Mouse (Mus musculus) fat pad, adult 2 months (tissue): Measurements from ENCODE around the gene Dennd1a.

Source experiments
- DNase-seq: peaks from one replicate; pipeline ENCODE4 v3.0.0-alpha.2; 2011; ENCODE audit warnings: low read depth, low spot score; ENCODE audit errors: extremely low read depth

The Dennd1a gene

DNA sequence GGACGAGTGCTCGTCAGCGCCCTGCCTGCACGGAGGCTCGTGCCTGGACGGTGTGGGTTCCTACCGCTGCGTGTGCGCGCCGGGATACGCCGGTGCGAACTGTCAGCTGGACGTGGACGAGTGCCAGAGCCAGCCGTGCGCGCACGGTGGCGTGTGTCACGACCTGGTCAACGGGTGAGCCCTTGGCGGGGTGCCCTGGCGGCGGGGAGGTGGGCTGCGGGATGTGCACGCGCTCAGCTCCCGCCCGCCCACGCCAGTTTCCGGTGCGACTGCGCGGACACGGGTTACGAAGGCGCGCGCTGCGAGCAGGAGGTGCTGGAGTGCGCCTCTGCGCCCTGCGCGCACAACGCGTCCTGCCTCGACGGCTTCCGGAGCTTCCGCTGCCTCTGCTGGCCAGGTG, 500.7 kb downstream of the Dennd1a start:
- no peak for DNase-seq

DNA sequence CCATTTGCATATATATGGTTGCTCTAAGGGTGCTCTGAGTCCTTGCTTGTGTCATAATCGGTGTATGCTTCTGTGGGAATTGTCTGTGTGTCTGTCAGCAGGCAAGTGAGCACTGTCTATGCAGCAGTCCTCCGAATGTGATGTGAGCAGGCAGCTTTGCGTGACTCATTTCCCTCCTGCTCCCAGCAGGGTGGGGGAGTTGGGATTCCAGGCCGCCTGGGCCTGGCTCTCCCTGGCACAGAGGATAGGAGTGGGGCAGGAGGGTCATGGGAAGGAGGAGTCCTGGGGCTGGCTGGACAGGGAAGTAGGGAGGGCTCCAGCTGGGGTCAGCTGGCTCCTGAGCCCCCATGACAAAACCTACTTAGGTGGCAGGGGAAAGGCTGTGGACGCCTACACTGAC, 502.7 kb downstream of the Dennd1a start:
- DNase-seq, result no peak

DNA sequence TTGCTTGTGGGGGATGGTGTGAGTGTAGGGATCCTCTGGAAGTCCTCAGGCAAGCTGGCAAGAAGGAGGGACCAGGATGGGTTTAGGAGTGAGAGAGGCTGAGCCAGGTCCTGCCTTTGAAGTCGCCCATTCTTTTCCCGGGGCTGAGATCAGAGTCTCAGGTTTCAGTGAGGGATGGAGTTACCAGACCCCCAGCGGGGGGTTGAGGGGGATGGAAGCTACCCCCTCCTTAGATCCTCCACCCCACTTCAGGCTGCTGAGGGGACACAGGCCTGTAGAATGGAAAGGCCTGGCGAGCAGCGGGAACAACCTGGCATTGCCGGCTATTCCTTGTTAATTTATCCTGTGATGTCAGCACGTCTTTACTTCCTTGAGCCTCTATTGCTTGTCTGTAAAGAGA, 505.2 kb downstream of the Dennd1a start:
- no peak for DNase-seq

DNA sequence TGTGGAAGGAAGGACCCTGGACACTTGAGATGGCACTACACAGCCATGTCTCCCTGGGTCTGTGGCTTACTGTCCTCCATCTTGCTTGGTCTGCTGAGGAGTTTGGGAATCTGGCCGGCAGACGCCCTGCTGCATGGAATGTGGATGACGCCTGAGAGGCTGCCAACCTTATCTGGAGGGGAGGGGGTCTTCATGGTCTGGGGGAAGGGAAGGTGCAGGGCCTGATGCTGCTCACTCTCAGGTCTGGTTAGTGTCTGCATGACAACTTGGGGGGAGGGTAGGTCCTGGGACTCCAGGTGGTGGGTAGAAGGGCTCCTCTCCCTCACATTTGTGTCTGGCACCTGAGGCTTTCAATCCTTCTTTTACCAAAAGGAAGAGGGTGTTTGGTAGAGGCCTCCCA, 505.8 kb downstream of the Dennd1a start:
- DNase-seq, result no peak

DNA sequence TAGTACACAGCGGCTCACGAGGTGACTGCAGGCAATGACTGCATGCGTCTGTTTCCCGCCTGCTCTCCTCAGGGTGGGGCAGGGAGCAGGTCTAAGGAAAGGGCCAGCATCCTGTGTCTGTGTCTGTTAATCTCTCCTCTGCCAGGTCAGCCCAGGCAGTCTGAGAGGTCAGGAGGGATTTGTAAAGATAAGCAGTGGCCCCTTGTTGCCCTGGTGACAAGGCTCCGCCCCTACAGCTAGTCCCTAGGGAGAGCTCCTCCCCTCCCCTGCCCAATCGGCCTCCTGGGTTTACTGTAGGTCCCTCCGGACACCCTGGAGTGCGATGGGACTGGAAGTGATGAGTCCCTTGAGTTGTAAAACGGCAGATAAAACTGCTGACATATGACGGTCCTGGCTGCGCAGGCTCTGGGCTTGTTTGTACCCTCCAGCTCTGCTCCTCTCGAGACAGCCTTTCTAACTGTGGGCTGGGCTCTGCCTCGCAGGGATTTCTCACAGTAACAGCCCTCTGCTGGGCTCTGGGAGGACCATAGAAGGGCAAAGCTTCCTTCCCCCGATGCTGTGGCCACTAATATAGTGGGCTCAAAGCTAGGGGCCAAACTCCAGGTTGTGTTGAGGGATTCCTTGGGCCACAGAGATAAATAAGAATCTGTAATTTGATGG, 506.8 kb downstream of the Dennd1a start:
- no peak for DNase-seq

DNA sequence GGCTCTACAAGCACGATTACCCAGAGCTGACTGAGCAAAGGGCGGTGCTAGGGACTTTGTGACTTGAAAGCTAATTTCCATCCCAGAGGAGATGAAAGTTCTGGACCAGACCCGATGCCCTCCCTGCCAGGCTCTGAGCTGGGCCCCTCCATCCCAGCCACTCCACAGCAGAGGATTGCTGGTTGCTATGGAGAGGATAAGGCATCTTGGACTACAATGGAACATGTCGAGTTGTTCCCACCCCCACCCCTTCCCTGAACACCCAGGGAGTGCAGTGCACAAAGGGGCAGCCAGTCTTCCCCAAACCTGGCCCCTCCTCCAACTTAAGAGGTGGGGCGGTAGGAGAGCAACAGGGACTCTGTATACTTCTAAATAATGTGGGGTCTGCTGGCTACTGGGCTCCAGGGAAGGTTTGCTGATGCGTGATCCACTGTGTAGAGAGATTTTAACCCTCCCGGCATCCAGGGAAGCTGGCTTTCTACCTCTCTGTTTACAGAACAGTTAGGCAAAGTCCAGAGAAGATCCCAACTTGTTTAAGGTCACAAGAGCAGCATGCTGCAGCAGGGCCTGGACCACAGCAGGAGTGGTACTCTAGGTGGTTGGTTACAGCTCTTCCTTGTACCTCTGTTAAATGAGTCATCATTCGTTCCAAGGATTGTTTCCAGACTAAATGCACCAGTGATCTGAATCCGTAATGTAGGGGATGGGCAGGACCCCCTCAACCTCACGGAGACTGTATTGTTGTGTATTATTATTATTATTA, 509.1 kb downstream of the Dennd1a start:
- no peak for DNase-seq

DNA sequence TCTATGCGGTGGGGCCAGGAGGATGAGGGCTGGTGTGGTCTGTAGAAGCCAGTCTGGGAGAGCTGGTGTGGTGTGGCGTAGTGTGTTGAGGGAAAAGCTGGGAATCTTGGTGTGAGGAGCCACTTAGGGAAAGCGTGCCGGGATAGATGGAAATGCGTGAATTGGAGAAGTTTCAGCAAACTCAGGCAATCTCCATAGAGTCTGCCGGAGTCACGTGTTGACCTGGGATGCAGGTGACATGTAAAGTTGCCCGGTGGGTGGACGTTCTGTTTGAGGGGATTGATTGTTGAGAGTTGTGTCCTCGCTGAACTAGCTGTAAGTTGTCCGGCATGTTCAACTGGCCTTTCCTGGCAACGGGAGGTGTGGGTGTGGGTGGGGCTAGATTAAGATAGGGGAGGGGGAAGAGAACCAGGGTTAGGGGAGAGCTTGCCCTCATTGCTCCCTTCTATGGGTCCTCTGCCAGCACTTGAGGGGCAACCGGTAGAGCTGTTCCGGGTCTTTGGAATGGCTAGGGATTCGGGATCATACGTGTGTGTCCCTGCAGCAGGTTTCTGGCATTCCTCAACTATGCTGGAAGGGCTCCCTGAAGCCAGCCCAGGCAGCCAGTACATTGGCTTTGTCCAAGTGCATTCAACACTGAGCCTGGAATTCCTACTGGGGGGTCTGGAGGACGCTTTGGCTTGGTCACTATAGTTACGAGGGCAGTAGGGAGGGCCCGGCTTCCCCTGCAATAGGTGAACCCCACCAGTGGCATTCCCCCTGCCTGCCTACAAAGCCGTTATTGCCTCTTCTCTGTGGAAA, 510.4 kb downstream of the Dennd1a start:
- DNase-seq, result no peak

DNA sequence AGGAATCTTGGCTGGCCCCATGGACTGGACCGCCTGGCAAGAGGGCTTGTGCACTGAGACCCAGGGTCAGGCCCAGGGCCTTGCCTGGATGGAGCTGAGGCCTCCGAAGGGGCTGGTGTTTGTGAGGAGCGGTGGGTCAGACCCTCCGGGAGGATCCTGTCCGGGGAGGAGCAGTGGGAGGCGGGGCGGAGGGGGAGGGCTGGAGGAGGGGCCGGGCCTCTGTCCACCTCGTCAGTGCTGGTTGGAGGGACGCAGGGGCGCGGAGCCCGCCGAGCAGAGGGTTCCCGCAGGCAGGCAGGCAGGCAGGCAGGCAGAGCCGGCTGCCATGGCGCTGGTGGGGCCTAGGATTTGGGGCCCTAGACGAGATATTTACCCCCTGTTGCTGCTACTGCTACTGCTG, 511.2 kb downstream of the Dennd1a start, which contains the start of gene Crb2:
TSS of gene Crb2 (plus strand) at position 234 of the 400 bp plus-strand sequence.
- no peak for DNase-seq

DNA sequence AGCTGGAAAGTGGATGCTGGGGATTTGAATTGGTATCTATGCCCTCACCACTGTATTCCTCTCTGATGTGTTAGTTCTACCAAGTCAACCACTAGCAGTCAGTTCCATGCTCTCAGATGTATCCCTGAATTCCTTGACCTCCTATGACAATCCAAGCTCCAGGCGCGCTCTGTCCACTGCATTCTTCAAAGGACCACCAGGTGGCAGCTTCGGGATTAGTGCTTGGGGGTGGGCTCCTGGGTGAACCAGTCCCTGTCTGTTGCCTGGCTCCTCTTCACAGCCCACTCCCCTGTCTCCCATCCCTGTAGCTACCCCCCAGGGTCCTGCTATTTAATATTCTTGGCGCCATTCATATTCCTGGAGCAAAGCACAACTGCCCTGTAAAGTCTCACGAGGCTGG, 512.6 kb downstream of the Dennd1a start:
- DNase-seq, result no peak

DNA sequence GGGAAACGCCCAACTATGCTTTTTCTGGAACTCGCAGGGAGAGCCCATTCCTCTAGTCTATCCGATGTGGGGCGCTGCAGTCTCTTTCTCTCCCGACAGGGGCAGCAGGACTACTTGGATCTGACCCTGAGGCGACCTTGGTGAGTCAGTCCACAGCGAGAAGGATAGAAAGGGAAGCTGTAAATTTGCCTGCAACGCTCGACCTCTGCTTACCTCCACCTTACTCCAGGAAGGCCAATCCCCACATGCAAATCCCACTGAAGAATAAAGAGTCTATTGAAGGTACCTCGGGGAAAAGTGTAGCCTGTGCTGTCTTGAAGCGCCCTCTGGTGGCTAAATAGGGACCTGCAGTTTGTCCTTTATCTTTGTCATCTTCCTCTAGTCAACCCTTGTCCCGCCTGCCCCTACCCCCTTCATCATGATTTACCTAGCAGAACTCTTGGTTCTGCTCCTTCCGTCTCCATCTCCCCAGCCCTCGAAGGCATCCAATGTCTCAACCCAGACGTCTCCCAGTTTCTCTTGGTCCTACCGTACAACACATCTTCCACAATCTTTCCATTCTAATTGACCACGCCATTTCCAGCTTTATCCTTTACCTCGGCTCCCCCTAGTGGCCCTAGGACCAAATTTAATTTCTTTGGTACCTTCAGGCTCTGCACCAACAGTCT, 515.4 kb downstream of the Dennd1a start:
- DNase-seq, result no peak

DNA sequence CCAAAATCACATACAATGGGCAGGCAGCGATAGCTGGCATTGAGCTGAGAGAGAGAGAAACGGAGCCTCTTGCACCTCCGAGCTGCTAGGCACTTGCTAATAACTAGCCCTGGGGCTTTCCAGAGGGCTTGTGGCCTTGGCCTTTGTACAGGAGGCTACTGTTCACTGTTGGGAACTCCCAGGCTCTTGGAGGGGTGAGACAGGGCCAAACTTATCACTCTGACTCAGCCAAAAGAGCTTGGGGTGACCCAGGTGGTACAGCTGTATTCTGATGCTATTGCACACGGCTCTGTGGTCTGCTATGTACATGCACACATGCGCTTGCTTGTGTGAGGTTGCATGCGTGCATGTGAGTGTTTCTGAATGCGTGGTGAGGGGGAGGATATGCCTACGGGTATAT, 517.4 kb downstream of the Dennd1a start:
- DNase-seq, result no peak

DNA sequence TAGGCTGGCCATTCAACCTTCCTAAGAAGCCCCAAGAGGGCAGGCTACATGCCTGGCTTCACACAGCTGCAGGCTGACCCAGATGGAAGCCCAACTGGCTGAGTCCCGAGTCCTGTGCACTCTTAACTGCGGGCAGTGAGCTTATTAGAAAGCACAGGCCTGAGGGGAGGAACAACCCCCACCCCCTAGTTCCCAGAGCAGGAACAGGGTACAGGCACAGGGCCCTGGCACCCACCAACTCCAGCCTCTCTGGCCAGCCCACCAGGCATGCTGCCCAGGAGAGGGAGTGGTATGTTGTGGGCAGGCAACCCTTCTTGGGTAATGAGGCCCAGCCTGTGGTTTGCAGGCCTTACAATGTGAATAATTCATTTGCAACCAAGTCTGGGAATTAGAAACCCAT, 518.3 kb downstream of the Dennd1a start:
- no peak for DNase-seq

DNA sequence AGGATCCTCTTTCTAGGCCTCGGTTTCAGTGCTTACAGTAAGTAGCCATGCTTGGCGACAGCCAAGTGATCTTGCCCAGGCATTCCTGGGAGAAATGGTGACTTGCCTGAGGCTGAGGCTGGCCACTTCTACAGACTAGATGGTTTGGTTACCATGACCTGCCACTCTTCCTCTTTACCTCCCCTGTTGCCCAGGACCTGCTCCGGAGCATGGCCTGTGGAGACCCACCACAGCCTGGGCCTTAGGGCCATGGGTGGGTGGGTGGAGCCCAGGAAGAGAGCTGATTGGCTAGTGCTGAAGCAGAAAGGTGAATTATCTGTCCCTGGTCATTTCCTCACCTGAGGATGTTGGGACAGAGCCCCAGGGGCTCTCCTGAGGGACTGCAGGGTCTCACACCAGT, 519.5 kb downstream of the Dennd1a start:
- DNase-seq, result no peak

DNA sequence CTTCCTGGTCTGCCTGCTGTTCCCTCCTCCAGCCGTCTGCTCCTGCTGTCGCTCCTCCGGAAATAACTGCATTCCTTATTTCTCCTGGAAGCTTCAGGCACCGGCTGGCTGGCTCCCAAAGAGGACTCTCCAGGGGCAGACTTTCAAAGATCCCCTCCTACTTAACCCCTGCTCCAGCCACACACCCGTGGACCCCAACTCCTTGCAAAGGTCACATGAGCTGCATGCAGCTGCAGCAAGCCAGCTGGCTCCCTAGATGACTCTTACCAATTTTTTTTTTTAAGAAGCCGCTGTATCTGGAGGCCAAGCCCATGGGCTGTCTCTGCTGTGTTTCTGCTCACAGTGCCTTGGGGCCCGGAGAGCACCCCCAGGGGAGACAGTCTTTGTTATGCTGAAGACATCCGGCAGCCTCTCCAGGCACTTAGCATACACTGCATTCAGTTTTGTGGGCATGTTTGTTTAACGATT, 520.1 kb downstream of the Dennd1a start:
- no peak for DNase-seq

DNA sequence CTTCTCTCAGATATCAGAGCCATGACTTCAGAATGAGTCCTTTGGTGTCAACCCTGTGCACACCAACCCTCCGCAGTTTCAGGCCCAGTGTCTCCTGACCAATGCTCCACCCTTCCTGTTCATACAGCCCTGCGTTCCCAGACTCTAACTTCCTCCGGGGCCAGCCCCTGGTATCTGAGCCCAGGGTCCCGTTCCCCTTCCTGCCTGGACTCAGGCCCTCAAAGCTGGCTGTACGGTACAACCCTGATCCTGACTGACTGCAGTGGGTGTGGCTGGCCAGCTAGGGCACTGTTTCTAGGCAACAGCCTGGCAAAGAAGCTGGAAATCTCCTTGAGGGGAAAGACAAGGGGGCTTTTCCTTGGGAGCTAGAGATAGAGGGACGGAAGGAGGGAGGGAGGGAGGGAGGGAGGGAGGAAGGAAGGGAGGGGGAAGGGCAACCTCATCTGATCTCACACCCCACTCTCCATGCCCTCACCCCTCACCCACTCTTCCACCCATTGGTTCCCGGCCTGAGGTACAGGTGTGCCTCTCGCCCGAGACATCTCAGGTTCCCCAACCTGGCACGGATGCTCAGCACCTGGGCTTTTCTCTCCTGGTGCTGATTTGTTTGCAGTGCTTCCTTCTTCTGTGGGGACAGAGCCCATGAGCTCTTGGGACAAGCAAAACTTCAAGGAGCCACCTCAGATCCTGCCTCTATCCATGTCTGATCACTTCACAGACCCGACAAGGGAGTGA, 521.0 kb downstream of the Dennd1a start:
- no peak for DNase-seq

DNA sequence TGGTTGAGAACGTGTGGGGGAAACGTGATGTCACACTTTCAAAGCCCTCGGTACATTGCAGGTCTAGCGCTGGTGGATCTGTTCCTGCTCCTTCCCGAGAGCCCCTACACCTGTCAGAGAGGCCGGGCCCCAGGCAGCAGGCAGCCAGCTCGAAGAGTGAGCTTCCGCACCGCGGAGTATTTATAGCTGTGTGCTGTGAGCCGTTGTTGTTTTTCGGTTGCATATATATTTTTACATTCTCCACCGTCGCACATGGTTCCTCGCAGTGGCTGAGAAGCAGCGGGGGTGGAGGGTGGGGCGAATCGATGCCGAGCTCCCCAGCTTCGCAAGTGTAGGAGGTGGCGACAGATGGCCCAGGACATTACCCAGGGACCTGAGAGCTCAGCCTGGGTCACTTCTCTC, 522.1 kb downstream of the Dennd1a start:
- DNase-seq, result no peak

DNA sequence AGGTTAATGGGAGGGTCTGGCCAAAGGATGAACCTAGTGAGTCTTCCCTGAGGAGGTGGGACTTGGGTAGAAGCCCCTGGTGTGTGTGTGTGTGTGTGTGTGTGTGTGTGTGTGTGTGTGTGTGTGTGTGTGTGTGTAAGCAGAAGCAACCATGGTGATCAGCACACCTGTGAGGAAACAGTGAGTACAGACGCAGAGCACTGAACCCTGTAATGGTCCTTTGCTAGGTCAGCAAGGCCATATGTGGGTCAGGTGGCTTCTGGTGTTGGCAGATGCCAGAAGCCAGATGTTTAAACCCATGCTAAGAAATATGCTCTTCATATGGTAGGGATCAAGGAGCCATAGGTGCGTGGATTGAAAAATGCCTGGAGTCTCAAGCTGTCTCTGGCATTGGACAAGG, 522.7 kb downstream of the Dennd1a start:
- no peak for DNase-seq

DNA sequence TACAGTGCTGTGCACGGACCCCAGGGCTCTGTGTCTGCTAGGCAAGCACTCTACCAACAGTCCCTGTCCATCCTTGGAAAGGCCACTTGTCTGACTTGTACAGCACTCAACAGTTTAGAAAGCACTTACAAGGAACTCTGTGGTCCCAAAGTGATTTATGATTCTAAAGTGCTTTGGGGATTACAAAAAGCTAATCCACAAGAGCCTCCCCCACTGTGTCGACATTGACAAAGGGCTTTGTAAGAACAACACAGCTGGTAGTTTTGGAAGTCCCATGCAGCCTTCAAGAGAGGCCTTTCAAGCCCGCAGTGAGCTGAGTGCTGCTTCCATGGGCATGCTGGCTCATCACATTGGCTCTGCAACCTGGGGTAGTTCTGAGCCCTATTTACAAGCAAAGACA, 523.6 kb downstream of the Dennd1a start:
- peak; percentile 76 for DNase-seq

DNA sequence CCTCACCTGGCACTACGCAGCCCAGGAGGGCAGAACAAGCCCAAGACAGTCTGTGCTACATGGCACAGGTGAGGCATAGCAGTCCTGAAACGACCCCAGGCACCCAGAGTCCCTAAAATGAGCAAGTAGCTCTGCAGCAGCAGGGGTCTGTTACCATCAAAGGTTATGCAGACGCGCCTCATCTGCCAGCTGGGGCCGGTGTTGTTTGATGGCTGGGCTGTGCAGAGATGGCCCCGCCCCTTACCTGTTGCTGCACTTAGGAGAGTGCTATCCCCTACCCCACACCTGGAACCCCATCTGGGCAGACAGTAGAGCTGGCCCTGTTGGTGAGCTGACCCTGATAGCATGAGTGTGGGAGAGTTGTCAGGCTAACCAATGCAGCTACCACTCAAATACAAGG, 526.6 kb downstream of the Dennd1a start:
- no peak for DNase-seq

DNA sequence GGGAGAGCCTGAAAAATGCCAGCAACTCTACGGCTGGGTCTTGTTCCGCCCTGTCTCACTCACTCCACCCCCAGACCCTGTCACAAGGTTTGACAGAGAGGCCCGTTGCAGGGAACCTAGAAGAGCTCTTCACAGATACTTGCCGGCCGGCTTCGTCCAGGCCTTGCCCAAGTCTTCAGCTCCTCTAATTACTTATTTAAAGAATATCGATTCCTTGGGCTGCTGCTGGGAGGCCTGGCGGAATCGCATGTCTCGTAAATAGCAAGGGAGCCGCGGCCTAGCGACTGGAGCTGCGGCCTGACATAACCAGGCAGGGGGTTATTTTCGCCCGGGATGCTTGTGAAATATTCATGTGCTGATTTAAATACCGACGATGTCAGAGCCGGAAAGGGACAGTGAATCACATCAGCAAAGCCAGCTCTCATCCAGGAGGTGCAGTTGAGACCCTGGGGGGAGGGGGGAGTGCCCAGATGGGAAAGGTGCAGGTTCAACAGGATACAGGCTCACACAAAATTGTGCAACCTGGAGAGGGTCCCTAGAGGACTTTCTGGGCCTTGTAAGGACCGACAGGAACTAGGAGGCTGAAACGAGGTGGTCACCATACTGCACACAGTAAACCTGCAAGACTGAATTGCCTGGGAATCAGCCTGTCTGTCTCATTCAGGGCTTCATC, 528.7 kb downstream of the Dennd1a start:
- no peak for DNase-seq
